Mouse (Mus musculus): ENCODE results near the gene Aven.

Gene Aven

GRCm38 (mm10) chr2:112490483-112491196, 2.1 kb upstream of the Aven start:
- DNase-seq, result peak; percentile 17

GRCm38 (mm10) chr2:112491629-112492028, 1.1 kb upstream of the Aven start:
- DNase-seq, result peak; percentile 26

- no peak for DNase-seq
Measured at GRCm38 (mm10) chr2:112492431-112492855, 321 bp upstream of the Aven start.

GRCm38 (mm10) chr2:112493539-112494260, 936 bp downstream of the Aven start:
- DNase-seq, result no peak

- DNase-seq, result no peak
Measured at GRCm38 (mm10) chr2:112497851-112498250, 5.1 kb downstream of the Aven start.

- DNase-seq, result peak; percentile 50
Measured at GRCm38 (mm10) chr2:112501209-112501608, 8.4 kb downstream of the Aven start.

GRCm38 (mm10) chr2:112503978-112504377, 11.2 kb downstream of the Aven start:
- DNase-seq, result no peak

- DNase-seq, result no peak
Measured at GRCm38 (mm10) chr2:112506841-112507435, 14.2 kb downstream of the Aven start.

- DNase-seq, result no peak
Measured at GRCm38 (mm10) chr2:112507444-112507843, 14.7 kb downstream of the Aven start.

- no peak for DNase-seq
Measured at GRCm38 (mm10) chr2:112510140-112510539, 17.4 kb downstream of the Aven start.

- no peak for DNase-seq
Measured at GRCm38 (mm10) chr2:112513036-112513435, 20.3 kb downstream of the Aven start.

- DNase-seq, result no peak
Measured at GRCm38 (mm10) chr2:112516728-112517127, 24.0 kb downstream of the Aven start.

GRCm38 (mm10) chr2:112517218-112517617, 24.5 kb downstream of the Aven start:
- DNase-seq, result no peak

- DNase-seq, result no peak
Measured at GRCm38 (mm10) chr2:112518541-112518940, 25.8 kb downstream of the Aven start.

- DNase-seq, result no peak
Measured at GRCm38 (mm10) chr2:112520526-112521482, 28.0 kb downstream of the Aven start.

GRCm38 (mm10) chr2:112526933-112527332, 34.2 kb downstream of the Aven start:
- no peak for DNase-seq

- no peak for DNase-seq
Measured at GRCm38 (mm10) chr2:112532812-112533496, 40.2 kb downstream of the Aven start.

- DNase-seq, result no peak
Measured at GRCm38 (mm10) chr2:112534677-112535222, 42.0 kb downstream of the Aven start.

- DNase-seq, result peak; percentile 8
Measured at GRCm38 (mm10) chr2:112538783-112539182, 46.0 kb downstream of the Aven start.

GRCm38 (mm10) chr2:112541695-112542285, 49.0 kb downstream of the Aven start:
- no peak for DNase-seq

GRCm38 (mm10) chr2:112556527-112556926, 63.8 kb downstream of the Aven start:
- DNase-seq, result no peak

Data from cerebellum, adult 9-11 months (tissue).